Mouse (Mus musculus): ENCODE results near the gene Pipox.

The Pipox gene

DNA sequence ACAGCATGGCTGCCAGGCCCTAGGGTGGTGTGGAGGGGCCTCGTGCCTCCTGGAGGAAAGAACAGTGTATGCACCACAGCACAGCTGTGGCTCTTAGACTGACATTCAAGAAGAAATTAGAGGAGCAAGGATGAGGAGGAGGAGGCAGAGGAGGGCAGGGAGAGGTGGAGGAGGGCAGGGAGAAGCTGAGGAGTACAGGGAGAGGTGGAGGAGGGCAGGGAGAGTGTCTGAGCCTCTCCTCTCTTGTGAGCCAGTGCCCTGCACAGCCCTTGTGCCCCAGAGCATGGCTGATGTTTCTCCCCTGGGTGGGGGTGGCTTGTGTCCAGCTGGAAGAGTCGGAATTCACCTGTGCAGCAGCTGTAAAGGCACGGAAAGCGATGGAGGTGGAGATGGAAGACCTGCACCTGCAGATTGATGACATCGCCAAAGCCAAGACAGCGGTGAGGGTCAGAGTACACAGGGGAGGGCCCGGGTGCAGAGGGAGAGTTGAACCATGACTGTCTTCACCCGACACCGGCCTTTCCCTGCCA, 46.2 kb downstream of the Pipox start:
- no peak for DNase-seq (ENCODE audit: low spot score)

DNA sequence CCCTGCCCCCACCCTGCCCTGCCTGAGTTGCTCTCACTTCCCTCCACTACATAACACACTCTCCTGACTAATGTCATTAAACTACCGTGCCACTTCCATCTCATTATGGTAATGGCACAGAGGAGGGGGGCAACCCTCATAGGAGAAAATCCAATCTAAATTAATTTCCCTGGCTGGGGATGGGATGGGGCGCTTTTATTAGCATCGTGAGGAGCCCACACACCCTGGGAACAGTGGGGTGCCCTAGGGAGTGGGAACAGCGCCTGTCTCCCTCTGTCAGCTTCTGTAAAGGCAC, 50.0 kb downstream of the Pipox start:
- DNase-seq (ENCODE audit: low spot score): no peak

- no peak for DNase-seq (ENCODE audit: low spot score)
Observed at GRCm38 (mm10) chr11:77843068-77843905, 50.6 kb downstream of the Pipox start.

- no peak for DNase-seq (ENCODE audit: low spot score)
Observed at GRCm38 (mm10) chr11:77840523-77841245, 53.2 kb downstream of the Pipox start.

- no peak for DNase-seq (ENCODE audit: low spot score)
Observed at GRCm38 (mm10) chr11:77837856-77838255, 56.0 kb downstream of the Pipox start.

GRCm38 (mm10) chr11:77836751-77837150, 57.1 kb downstream of the Pipox start:
- peak; percentile 51 for DNase-seq (ENCODE audit: low spot score)

DNA sequence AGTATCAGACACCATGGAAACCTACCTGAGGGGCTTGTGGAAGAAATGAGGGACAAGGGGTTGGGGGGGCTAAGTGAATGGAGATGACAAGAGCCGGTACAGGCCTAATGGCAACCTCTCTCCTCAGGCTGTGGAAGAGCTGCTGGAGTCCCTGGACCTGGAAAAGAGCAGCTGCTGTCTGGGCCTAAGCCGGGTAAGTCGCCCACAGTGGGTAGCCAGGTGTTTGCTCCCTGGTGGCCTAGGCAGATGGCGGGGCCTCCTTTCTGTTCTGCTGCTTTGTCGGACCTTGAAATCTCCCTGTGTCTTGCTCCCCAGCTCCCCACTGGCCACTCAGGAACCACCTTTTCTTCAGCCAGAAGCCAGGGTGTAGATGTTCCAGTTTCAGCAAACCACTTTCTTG, 57.6 kb downstream of the Pipox start:
- DNase-seq (ENCODE audit: low spot score): no peak

GRCm38 (mm10) chr11:77835109-77835508, 58.8 kb downstream of the Pipox start:
- DNase-seq (ENCODE audit: low spot score): no peak

DNA sequence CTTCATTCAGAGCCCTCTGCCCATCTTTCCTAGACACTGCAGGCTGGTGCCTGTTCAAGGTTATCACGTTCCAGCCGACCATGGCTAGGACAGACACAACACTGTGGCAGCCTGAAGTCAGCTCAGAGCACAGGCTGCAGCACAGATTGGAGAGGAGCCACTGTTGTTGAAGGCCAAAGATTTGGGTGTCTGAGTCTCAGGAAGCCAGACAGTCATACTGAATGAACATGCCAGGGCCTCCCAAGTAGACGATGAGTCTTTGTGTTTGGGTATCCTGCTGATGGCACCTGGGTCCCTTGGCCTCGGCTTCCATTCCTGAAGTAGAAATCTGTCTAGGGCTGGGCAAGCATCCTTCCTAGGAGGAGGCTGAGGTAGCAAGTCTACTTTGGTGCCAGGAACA, 61.4 kb downstream of the Pipox start:
- DNase-seq (ENCODE audit: low spot score): peak; percentile 78

GRCm38 (mm10) chr11:77830875-77831274, 63.0 kb downstream of the Pipox start:
- DNase-seq (ENCODE audit: low spot score): no peak
